ENCODE assay signal across 7 mouse cellular contexts in the genomic region with DNA sequence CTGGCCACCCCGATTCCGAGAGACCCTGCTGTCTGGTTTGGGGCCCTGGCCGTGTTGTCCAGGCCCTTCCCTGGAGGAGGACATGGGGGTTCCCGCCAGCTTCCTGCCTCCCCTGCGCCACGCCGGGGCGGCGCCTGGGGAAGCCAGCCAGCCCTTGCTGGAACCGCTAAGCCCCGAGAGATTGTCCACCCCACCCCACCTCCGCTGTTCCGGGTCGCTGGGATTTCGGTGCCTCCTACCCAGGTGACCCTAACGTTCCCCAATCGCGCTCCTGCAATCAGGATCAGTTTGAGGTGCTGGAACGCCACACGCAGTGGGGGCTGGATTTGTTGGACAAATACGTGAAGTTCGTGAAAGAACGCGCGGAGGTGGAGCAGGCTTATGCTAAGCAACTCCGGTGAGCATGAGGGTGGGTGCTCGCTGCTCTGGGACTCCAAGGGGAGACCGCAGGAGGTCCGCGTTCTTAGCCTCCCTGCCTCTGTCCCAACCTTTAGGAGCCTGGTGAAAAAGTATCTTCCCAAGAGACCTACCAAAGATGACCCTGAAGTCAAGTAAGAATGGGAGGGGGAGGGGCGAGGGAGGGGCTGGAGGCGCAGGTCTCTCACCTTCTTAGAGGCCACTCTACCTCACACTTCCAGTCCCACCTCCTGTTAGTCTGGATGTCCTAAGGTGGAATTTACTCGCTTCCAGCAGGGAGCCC. TPM values are rescaled to one million over a fixed set of nuclear protein-coding genes. Genes with fewer than 3 reads are reported as not detected.
DNase-seq lines count a peak whose midpoint lies in the region; ATAC-seq and TF ChIP-seq lines count a peak whose summit lies in the region.

No protein-coding gene starts in this region.

- no peak for ATAC-seq in forebrain, postnatal 0 days
- ATAC-seq in hindbrain, embryonic 12.5 days (ENCODE audit: low FRiP score), result no peak
- no peak for ATAC-seq in limb, embryonic 13.5 days (ENCODE audit: low FRiP score, low read depth)
- ATAC-seq in midbrain, embryonic 15.5 days (replicated peaks), result no peak

- no peaks in the 10 kb centered on the region for H3K9me3 ChIP-seq in ES-Bruce4 (replicated peaks; ENCODE audit: control insufficient read depth, insufficient read depth, low read length, poor library complexity, severe bottlenecking)
- H3K9me3 ChIP-seq in forebrain, postnatal 0 days (ENCODE audit: low read length), result no peaks in the 10 kb centered on the region
- H3K9me3 ChIP-seq in hindbrain, embryonic 12.5 days (replicated peaks), result no peaks in the 10 kb centered on the region
- no peaks in the 10 kb centered on the region for H3K9me3 ChIP-seq in limb, embryonic 13.5 days
- H3K9me3 ChIP-seq in midbrain, embryonic 15.5 days, result no peaks in the 10 kb centered on the region

- no peaks in the 10 kb centered on the region for H3K27me3 ChIP-seq in ES-Bruce4 (ENCODE audit: control insufficient read depth, insufficient read depth, low read length, poor library complexity, severe bottlenecking)
- peaks cover 3% of the 10 kb centered on the region; the same call in 1 of the 2 replicates for H3K27me3 ChIP-seq in forebrain, postnatal 0 days (ENCODE audit: insufficient read depth, low read length)
- no peaks in the 10 kb centered on the region for H3K27me3 ChIP-seq in hindbrain, embryonic 12.5 days
- H3K27me3 ChIP-seq in limb, embryonic 13.5 days, result no peaks in the 10 kb centered on the region
- H3K27me3 ChIP-seq in midbrain, embryonic 15.5 days (replicated peaks), result 0 out of 2 replicates have a peak, but pooled peaks cover 4% of the 10 kb centered on the region

- no peaks in the 10 kb centered on the region for H3K4me1 ChIP-seq in ES-Bruce4 (ENCODE audit: control insufficient read depth, insufficient read depth, low read length)
- H3K4me1 ChIP-seq in forebrain, postnatal 0 days (ENCODE audit: insufficient read depth), result peaks cover 9% of the 10 kb centered on the region; the same call in 1 of the 2 replicates
- peaks cover 31% of the 10 kb centered on the region for H3K4me1 ChIP-seq in hindbrain, embryonic 12.5 days
- H3K4me1 ChIP-seq in limb, embryonic 13.5 days, result peaks cover 29% of the 10 kb centered on the region
- H3K4me1 ChIP-seq in midbrain, embryonic 15.5 days, result peaks cover 33% of the 10 kb centered on the region

- DNase-seq in adrenal gland, postnatal 14 days, result peak; percentile 73
- no peak for DNase-seq in forebrain, postnatal 0 days
- peak; percentile 57 to 72 for DNase-seq in urinary bladder, postnatal 36 days (ENCODE audit: low spot score in 2 of 2)

- H3K4me2 ChIP-seq in forebrain, postnatal 0 days (ENCODE audit: low read depth), result peak overlapping the region; percentile 93
- H3K4me2 ChIP-seq in hindbrain, embryonic 12.5 days (replicated peaks), result peak overlapping the region; percentile 59
- peak overlapping the region; percentile 98 for H3K4me2 ChIP-seq in limb, embryonic 13.5 days (replicated peaks)
- H3K4me2 ChIP-seq in midbrain, embryonic 15.5 days, result peak overlapping the region; percentile 94

- no peak overlapping the region for H3K27ac ChIP-seq in ES-Bruce4 (ENCODE audit: insufficient read depth, low read length)
- no peak overlapping the region for H3K27ac ChIP-seq in forebrain, postnatal 0 days (ENCODE audit: low read depth, low read length)
- H3K27ac ChIP-seq in hindbrain, embryonic 12.5 days, result no peak overlapping the region
- peak overlapping the region; percentile 53 for H3K27ac ChIP-seq in limb, embryonic 13.5 days
- no peak overlapping the region for H3K27ac ChIP-seq in midbrain, embryonic 15.5 days

- peak overlapping the region; percentile 52 for H3K4me3 ChIP-seq in ES-Bruce4 (ENCODE audit: low read depth, low read length)
- peak overlapping the region; percentile 66 for H3K4me3 ChIP-seq in forebrain, postnatal 0 days (ENCODE audit: low read depth, low read length)
- peak overlapping the region; percentile 54 for H3K4me3 ChIP-seq in hindbrain, embryonic 12.5 days
- H3K4me3 ChIP-seq in limb, embryonic 13.5 days, result peak overlapping the region; percentile 81
- peak overlapping the region; percentile 55 for H3K4me3 ChIP-seq in midbrain, embryonic 15.5 days

- peak overlapping the region; percentile 81 for H3K9ac ChIP-seq in ES-Bruce4 (ENCODE audit: low read depth, poor library complexity, severe bottlenecking)
- 0 out of 2 replicates have a peak overlapping the region, but pooled peaks have one; percentile 49 for H3K9ac ChIP-seq in forebrain, postnatal 0 days
- H3K9ac ChIP-seq in hindbrain, embryonic 12.5 days, result peak overlapping the region; percentile 70
- H3K9ac ChIP-seq in limb, embryonic 13.5 days, result peak overlapping the region; percentile 77
- H3K9ac ChIP-seq in midbrain, embryonic 15.5 days, result peak overlapping the region; percentile 42

- no peak for TF ChIP-seq EP300 in ES-Bruce4 (IDR thresholded peaks at IDR 0.05; ENCODE audit: insufficient read depth, low read depth, low read length)

- no peak for TF ChIP-seq CTCF in ES-Bruce4 (IDR thresholded peaks at IDR 0.05; ENCODE audit: low read depth, low read length)
- no peak for TF ChIP-seq CTCF in forebrain, postnatal 0 days (IDR thresholded peaks at IDR 0.05; ENCODE audit: low read depth)

- H3K36me3 ChIP-seq in ES-Bruce4 (ENCODE audit: control insufficient read depth, insufficient read depth, low read length, poor library complexity, severe bottlenecking), result peaks cover 26% of the 10 kb centered on the region
- no peaks in the 10 kb centered on the region for H3K36me3 ChIP-seq in forebrain, postnatal 0 days (ENCODE audit: insufficient read depth)
- peaks cover 19% of the 10 kb centered on the region for H3K36me3 ChIP-seq in hindbrain, embryonic 12.5 days
- peaks cover 27% of the 10 kb centered on the region for H3K36me3 ChIP-seq in limb, embryonic 13.5 days
- no peaks in the 10 kb centered on the region for H3K36me3 ChIP-seq in midbrain, embryonic 15.5 days (replicated peaks)

- TF ChIP-seq POLR2A in ES-Bruce4 (IDR thresholded peaks at IDR 0.05; ENCODE audit: insufficient read depth, low read length), result no peak

- WGBS in forebrain, postnatal 0 days, result 3% methylated on average over 33 of the region's 33 CpGs
- WGBS in hindbrain, embryonic 12.5 days, result 3% methylated on average over 32 of the region's 33 CpGs
- WGBS in limb, embryonic 13.5 days, result 1% methylated on average over 33 of the region's 33 CpGs
- 3% methylated on average over 33 of the region's 33 CpGs for WGBS in midbrain, embryonic 15.5 days

RNA-seq across cellular contexts. Expression of a gene that starts 1.4 kb away (rescaled TPM):
- polyA plus RNA-seq in ES-Bruce4 (2011; ENCODE audit: insufficient read depth, insufficient read length, low read depth, missing spikeins), result 59.0 and 61.1 TPM in 2 replicates
- 38.5 and 45.1 TPM in 2 replicates for total RNA-seq in adrenal gland, postnatal 14 days (2021)
- 3.2 and 3.5 TPM in 2 replicates for total RNA-seq in forebrain, postnatal 0 days (2014; rRNA removed)
- 5.2 and 6.0 TPM in 2 replicates for polyA plus RNA-seq in forebrain, postnatal 0 days (2015; fragmentation: Nextera tagmentation; extraction: Ambion mirVana)
- polyA plus RNA-seq in hindbrain, embryonic 12.5 days (2016; fragmentation: Nextera tagmentation; extraction: Ambion mirVana), result 23.5 and 23.9 TPM in 2 replicates
- polyA plus RNA-seq in limb, embryonic 13.5 days (2015; fragmentation: Nextera tagmentation; extraction: Ambion mirVana), result 28.8 and 38.1 TPM in 2 replicates
- 9.6 and 10.5 TPM in 2 replicates for polyA plus RNA-seq in midbrain, embryonic 15.5 days (2015; fragmentation: Nextera tagmentation; extraction: Ambion mirVana)

RNA-seq across cellular contexts. Expression of a gene that starts 2.4 kb away (rescaled TPM):
- 13.1 and 14.2 TPM in 2 replicates for polyA plus RNA-seq in ES-Bruce4 (2011; ENCODE audit: insufficient read depth, insufficient read length, low read depth, missing spikeins)
- total RNA-seq in adrenal gland, postnatal 14 days (2021), result 54.2 and 56.4 TPM in 2 replicates
- 15.7 and 18.6 TPM in 2 replicates for total RNA-seq in forebrain, postnatal 0 days (2014; rRNA removed)
- 16.9 and 17.5 TPM in 2 replicates for polyA plus RNA-seq in forebrain, postnatal 0 days (2015; fragmentation: Nextera tagmentation; extraction: Ambion mirVana)
- 24.7 and 27.1 TPM in 2 replicates for polyA plus RNA-seq in hindbrain, embryonic 12.5 days (2016; fragmentation: Nextera tagmentation; extraction: Ambion mirVana)
- 34.5 and 36.5 TPM in 2 replicates for polyA plus RNA-seq in limb, embryonic 13.5 days (2015; fragmentation: Nextera tagmentation; extraction: Ambion mirVana)
- polyA plus RNA-seq in midbrain, embryonic 15.5 days (2015; fragmentation: Nextera tagmentation; extraction: Ambion mirVana), result 22.7 and 23.1 TPM in 2 replicates

RNA-seq across cellular contexts. Expression of a gene that starts 22.7 kb away (rescaled TPM):
- 0.94 TPM in 1 of 2 replicates, not detected in the other for polyA plus RNA-seq in ES-Bruce4 (2011; ENCODE audit: insufficient read depth, insufficient read length, low read depth, missing spikeins)
- 181 and 603 TPM in 2 replicates for total RNA-seq in adrenal gland, postnatal 14 days (2021)
- total RNA-seq in forebrain, postnatal 0 days (2014; rRNA removed), result 1.3 and 1.4 TPM in 2 replicates
- 0.77 and 1.2 TPM in 2 replicates for polyA plus RNA-seq in forebrain, postnatal 0 days (2015; fragmentation: Nextera tagmentation; extraction: Ambion mirVana)
- 0.76 and 1.2 TPM in 2 replicates for polyA plus RNA-seq in hindbrain, embryonic 12.5 days (2016; fragmentation: Nextera tagmentation; extraction: Ambion mirVana)
- polyA plus RNA-seq in limb, embryonic 13.5 days (2015; fragmentation: Nextera tagmentation; extraction: Ambion mirVana), result 0.31 and 0.59 TPM in 2 replicates
- polyA plus RNA-seq in midbrain, embryonic 15.5 days (2015; fragmentation: Nextera tagmentation; extraction: Ambion mirVana), result 2.2 TPM in 2 replicates

RNA-seq across cellular contexts. Expression of a gene that starts 28.3 kb away (rescaled TPM):
- polyA plus RNA-seq in ES-Bruce4 (2011; ENCODE audit: insufficient read depth, insufficient read length, low read depth, missing spikeins), result not detected in 2 replicates
- 2.8 and 9.7 TPM in 2 replicates for total RNA-seq in adrenal gland, postnatal 14 days (2021)
- 2.2 and 2.5 TPM in 2 replicates for total RNA-seq in forebrain, postnatal 0 days (2014; rRNA removed)
- polyA plus RNA-seq in forebrain, postnatal 0 days (2015; fragmentation: Nextera tagmentation; extraction: Ambion mirVana), result 1.6 and 1.8 TPM in 2 replicates
- polyA plus RNA-seq in hindbrain, embryonic 12.5 days (2016; fragmentation: Nextera tagmentation; extraction: Ambion mirVana), result 1.9 and 2.0 TPM in 2 replicates
- polyA plus RNA-seq in limb, embryonic 13.5 days (2015; fragmentation: Nextera tagmentation; extraction: Ambion mirVana), result 2.1 and 2.7 TPM in 2 replicates
- polyA plus RNA-seq in midbrain, embryonic 15.5 days (2015; fragmentation: Nextera tagmentation; extraction: Ambion mirVana), result 1.5 and 1.6 TPM in 2 replicates

RNA-seq across cellular contexts. Expression of a gene that starts 56.6 kb away (rescaled TPM):
- not detected in 2 replicates for polyA plus RNA-seq in ES-Bruce4 (2011; ENCODE audit: insufficient read depth, insufficient read length, low read depth, missing spikeins)
- 0.19 and 0.53 TPM in 2 replicates for total RNA-seq in adrenal gland, postnatal 14 days (2021)
- total RNA-seq in forebrain, postnatal 0 days (2014; rRNA removed), result not detected in 2 replicates
- polyA plus RNA-seq in forebrain, postnatal 0 days (2015; fragmentation: Nextera tagmentation; extraction: Ambion mirVana), result not detected in 2 replicates
- not detected in 2 replicates for polyA plus RNA-seq in hindbrain, embryonic 12.5 days (2016; fragmentation: Nextera tagmentation; extraction: Ambion mirVana)
- polyA plus RNA-seq in limb, embryonic 13.5 days (2015; fragmentation: Nextera tagmentation; extraction: Ambion mirVana), result 0.20 TPM in 1 of 2 replicates, not detected in the other
- polyA plus RNA-seq in midbrain, embryonic 15.5 days (2015; fragmentation: Nextera tagmentation; extraction: Ambion mirVana), result not detected in 2 replicates
